Mouse (Mus musculus): Measurements from ENCODE around the gene Med31. TPM values are rescaled to one million over a fixed set of nuclear protein-coding genes. Genes with fewer than 3 reads are reported as not detected.
"Not testable (repeated sequence)": the region's sequence is repeated elsewhere in the genome, so short reads cannot be mapped to it uniquely, and the experiment has no call there.

Gene Med31
- total and polyA plus RNA-seq, 2 experiments from 2014 or later, result 13.2 to 30.8 TPM

- H3K27ac ChIP-seq (ENCODE audit: low read depth), result no peak overlapping the region
- 83% methylated on average over 3 of the region's 3 CpGs for WGBS
- H3K36me3 ChIP-seq (replicated peaks; ENCODE audit: control insufficient read depth, insufficient read depth, low read length), result peaks cover 63% of the 10 kb centered on the region
- H3K9me3 ChIP-seq (replicated peaks; ENCODE audit: control insufficient read depth, low read length), result no peaks in the 10 kb centered on the region
- DNase-seq (ENCODE audit: low spot score), result no peak
- H3K4me1 ChIP-seq (ENCODE audit: control insufficient read depth, insufficient read depth), result no peaks in the 10 kb centered on the region
- no peak overlapping the region for H3K4me3 ChIP-seq (ENCODE audit: low read depth, low read length)
- no peak overlapping the region for H3K4me2 ChIP-seq (ENCODE audit: low read depth, low read length)
- no peak overlapping the region for H3K9ac ChIP-seq (replicated peaks; ENCODE audit: low read depth, low read length)
- TF ChIP-seq EP300 (IDR thresholded peaks at IDR 0.05; ENCODE audit: low read depth), result no peak
- no peak for TF ChIP-seq CTCF (IDR thresholded peaks at IDR 0.05; ENCODE audit: low read depth)
- H3K27me3 ChIP-seq (ENCODE audit: control insufficient read depth, insufficient read depth, low read length), result no peaks in the 10 kb centered on the region
- no peak for ATAC-seq (ENCODE audit: insufficient read depth, low read depth)
Observed at GRCm38 (mm10) chr11:72176553-72176952, 38.8 kb downstream of the Med31 start.

DNA sequence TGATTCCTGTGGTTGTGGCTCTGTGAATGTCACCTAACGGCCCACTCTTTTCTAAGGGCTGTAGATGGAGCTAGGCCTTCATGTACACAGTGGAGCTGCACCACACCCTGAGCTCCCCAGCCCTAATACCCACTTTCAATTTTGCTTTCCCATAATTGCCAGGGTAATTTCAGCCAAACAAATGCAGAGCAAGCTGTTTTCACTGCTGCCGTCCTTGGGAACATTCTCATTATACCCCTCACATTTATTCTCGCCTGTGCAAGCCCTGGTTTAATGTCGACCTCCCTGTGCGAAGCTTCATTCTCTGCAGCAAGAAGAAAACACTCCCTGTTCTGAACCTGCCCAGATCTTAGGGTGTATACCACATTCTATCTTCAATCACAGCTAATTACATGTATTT lies 39.4 kb downstream of the Med31 start:
- H3K4me1 ChIP-seq (ENCODE audit: control insufficient read depth, insufficient read depth), result no peaks in the 10 kb centered on the region
- H3K9me3 ChIP-seq (replicated peaks; ENCODE audit: control insufficient read depth, low read length), result no peaks in the 10 kb centered on the region
- H3K27ac ChIP-seq (ENCODE audit: low read depth), result no peak overlapping the region
- DNase-seq (ENCODE audit: low spot score), result no peak
- no peak overlapping the region for H3K9ac ChIP-seq (replicated peaks; ENCODE audit: low read depth, low read length)
- no peak for ATAC-seq (ENCODE audit: insufficient read depth, low read depth)
- H3K4me3 ChIP-seq (ENCODE audit: low read depth, low read length), result no peak overlapping the region
- H3K36me3 ChIP-seq (replicated peaks; ENCODE audit: control insufficient read depth, insufficient read depth, low read length), result peaks cover 60% of the 10 kb centered on the region
- TF ChIP-seq CTCF (IDR thresholded peaks at IDR 0.05; ENCODE audit: low read depth) (no peak), EP300 (IDR thresholded peaks at IDR 0.05; ENCODE audit: low read depth) (no peak)
- H3K27me3 ChIP-seq (ENCODE audit: control insufficient read depth, insufficient read depth, low read length), result no peaks in the 10 kb centered on the region
- WGBS, result 89% methylated on average over 5 of the region's 5 CpGs
- no peak overlapping the region for H3K4me2 ChIP-seq (ENCODE audit: low read depth, low read length)

DNA sequence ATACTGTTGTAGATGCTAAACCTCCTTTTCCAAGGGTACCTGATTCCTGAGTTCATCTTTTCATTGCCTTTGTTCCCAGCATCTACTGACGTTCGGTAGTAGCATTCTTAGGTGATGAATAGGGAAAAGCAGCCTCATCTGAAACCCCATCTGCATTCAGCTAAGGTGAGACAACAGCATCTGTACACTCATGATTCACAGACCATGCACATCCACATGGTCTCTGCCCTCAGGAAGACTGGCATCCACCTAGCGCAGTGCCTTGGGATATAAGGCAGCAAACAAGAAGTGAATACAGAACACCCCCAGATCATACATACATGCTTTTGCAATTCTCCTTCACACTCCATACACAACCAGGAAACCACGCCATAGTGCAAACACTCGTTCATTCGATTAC lies 40.7 kb downstream of the Med31 start:
- Histone ChIP-seq H3K36me3 (replicated peaks; ENCODE audit: control insufficient read depth, insufficient read depth, low read length) (peaks cover 62% of the 10 kb centered on the region), H3K4me3 (ENCODE audit: low read depth, low read length) (no peak overlapping the region), H3K9me3 (replicated peaks; ENCODE audit: control insufficient read depth, low read length) (no peaks in the 10 kb centered on the region), H3K4me2 (ENCODE audit: low read depth, low read length) (no peak overlapping the region), H3K27me3 (ENCODE audit: control insufficient read depth, insufficient read depth, low read length) (no peaks in the 10 kb centered on the region), H3K27ac (ENCODE audit: low read depth) (no peak overlapping the region), H3K9ac (replicated peaks; ENCODE audit: low read depth, low read length) (no peak overlapping the region), H3K4me1 (ENCODE audit: control insufficient read depth, insufficient read depth) (no peaks in the 10 kb centered on the region)
- WGBS, result 93% methylated on average over 6 of the region's 6 CpGs
- no peak for ATAC-seq (ENCODE audit: insufficient read depth, low read depth)
- no peak for DNase-seq (ENCODE audit: low spot score)
- TF ChIP-seq EP300 (IDR thresholded peaks at IDR 0.05; ENCODE audit: low read depth), result no peak
- TF ChIP-seq CTCF (IDR thresholded peaks at IDR 0.05; ENCODE audit: low read depth), result no peak

GRCm38 (mm10) chr11:72173506-72173905 lies 41.9 kb downstream of the Med31 start:
- Histone ChIP-seq H3K36me3 (replicated peaks; ENCODE audit: control insufficient read depth, insufficient read depth, low read length) (peaks cover 63% of the 10 kb centered on the region), H3K9me3 (replicated peaks; ENCODE audit: control insufficient read depth, low read length) (no peaks in the 10 kb centered on the region), H3K27me3 (ENCODE audit: control insufficient read depth, insufficient read depth, low read length) (no peaks in the 10 kb centered on the region), H3K4me3 (ENCODE audit: low read depth, low read length) (no peak overlapping the region), H3K27ac (ENCODE audit: low read depth) (no peak overlapping the region), H3K4me1 (ENCODE audit: control insufficient read depth, insufficient read depth) (no peaks in the 10 kb centered on the region), H3K9ac (replicated peaks; ENCODE audit: low read depth, low read length) (no peak overlapping the region), H3K4me2 (ENCODE audit: low read depth, low read length) (no peak overlapping the region)
- 87% methylated on average over 5 of the region's 5 CpGs for WGBS
- no peak for DNase-seq (ENCODE audit: low spot score)
- TF ChIP-seq EP300 (IDR thresholded peaks at IDR 0.05; ENCODE audit: low read depth) (no peak), CTCF (IDR thresholded peaks at IDR 0.05; ENCODE audit: low read depth) (no peak)
- ATAC-seq (ENCODE audit: insufficient read depth, low read depth), result no peak

GRCm38 (mm10) chr11:72171906-72172305 lies 43.5 kb downstream of the Med31 start:
- peaks cover 56% of the 10 kb centered on the region for H3K36me3 ChIP-seq (replicated peaks; ENCODE audit: control insufficient read depth, insufficient read depth, low read length)
- not testable (repeated sequence) for H3K9ac ChIP-seq (replicated peaks; ENCODE audit: low read depth, low read length); ATAC-seq (ENCODE audit: insufficient read depth, low read depth); DNase-seq (ENCODE audit: low spot score); H3K27me3 ChIP-seq (ENCODE audit: control insufficient read depth, insufficient read depth, low read length); H3K4me1 ChIP-seq (ENCODE audit: control insufficient read depth, insufficient read depth); H3K4me2 ChIP-seq (ENCODE audit: low read depth, low read length); H3K9me3 ChIP-seq (replicated peaks; ENCODE audit: control insufficient read depth, low read length); H3K4me3 ChIP-seq (ENCODE audit: low read depth, low read length); H3K27ac ChIP-seq (ENCODE audit: low read depth)
- WGBS, result 83% methylated on average over 4 of the region's 4 CpGs

GRCm38 (mm10) chr11:72169871-72170270 lies 45.5 kb downstream of the Med31 start:
- TF ChIP-seq EP300 (IDR thresholded peaks at IDR 0.05; ENCODE audit: low read depth) (no peak), CTCF (IDR thresholded peaks at IDR 0.05; ENCODE audit: low read depth) (no peak)
- peaks cover 56% of the 10 kb centered on the region for H3K36me3 ChIP-seq (replicated peaks; ENCODE audit: control insufficient read depth, insufficient read depth, low read length)
- WGBS, result 85% methylated on average over 4 of the region's 4 CpGs

More at GRCm38 (mm10) chr11:72169871-72170270, 45.5 kb downstream of the Med31 start:
- no peak overlapping the region for H3K4me2 ChIP-seq (ENCODE audit: low read depth, low read length)
- H3K4me3 ChIP-seq (ENCODE audit: low read depth, low read length), result no peak overlapping the region
- H3K4me1 ChIP-seq (ENCODE audit: control insufficient read depth, insufficient read depth), result no peaks in the 10 kb centered on the region
- no peak for ATAC-seq (ENCODE audit: insufficient read depth, low read depth)
- H3K27ac ChIP-seq (ENCODE audit: low read depth), result no peak overlapping the region
- no peaks in the 10 kb centered on the region for H3K9me3 ChIP-seq (replicated peaks; ENCODE audit: control insufficient read depth, low read length)
- no peak for DNase-seq (ENCODE audit: low spot score)
- H3K27me3 ChIP-seq (ENCODE audit: control insufficient read depth, insufficient read depth, low read length), result no peaks in the 10 kb centered on the region
- H3K9ac ChIP-seq (replicated peaks; ENCODE audit: low read depth, low read length), result no peak overlapping the region
